Mouse (Mus musculus) right cerebral cortex, postnatal 14 days (tissue): ENCODE measurements around the gene Defa25.
"Not testable (repeated sequence)": the region's sequence is repeated elsewhere in the genome, so short reads cannot be mapped to it uniquely, and the experiment has no call there.

ENCODE experiments used
- DNase-seq: peaks from one replicate; pipeline ENCODE4 v3.0.0; 2022

The Defa25 gene

DNA sequence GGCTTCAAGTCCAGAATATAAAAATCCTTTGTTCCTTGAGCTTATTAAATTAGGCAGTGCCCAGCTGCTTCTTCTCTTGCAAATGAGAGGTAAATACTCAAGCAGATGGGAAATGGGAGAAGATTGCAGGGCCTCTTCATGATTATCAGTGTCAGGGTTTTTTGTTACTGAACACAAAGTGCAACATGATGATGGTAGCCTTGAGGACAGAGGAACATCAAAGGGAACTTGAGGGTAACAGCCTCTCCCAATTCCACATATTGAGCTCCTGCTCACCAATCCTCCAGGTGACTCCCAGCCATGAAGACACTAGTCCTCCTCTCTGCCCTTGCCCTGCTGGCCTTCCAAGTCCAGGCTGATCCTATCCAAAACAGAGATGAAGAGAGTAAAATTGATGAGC lies at the start of gene Defa25:
TSS of gene Defa25 (plus strand) at position 301 of the 400 bp plus-strand sequence.
- not testable (repeated sequence) for DNase-seq

DNA sequence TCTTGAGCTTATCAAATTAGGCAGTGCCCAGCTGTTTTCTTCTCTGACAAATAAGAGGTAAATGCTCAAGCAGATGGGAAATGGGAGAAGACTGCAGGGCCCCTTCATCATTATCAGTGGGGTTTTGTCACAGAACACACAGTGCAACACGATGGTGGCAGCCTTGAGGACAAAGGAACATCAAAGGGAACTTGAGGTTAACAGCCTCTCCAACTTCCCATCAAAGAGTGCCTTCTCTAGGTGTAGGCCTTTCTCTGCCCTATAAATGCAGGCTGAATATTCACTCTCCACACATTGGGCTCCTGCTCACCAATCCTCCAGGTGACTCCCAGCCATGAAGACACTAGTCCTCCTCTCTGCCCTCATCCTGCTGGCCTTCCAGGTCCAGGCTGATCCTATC lies 29.5 kb upstream of the Defa25 start, which contains the start of gene Defa23:
TSS of gene Defa23 (plus strand) at position 301 of the 400 bp plus-strand sequence.
- not testable (repeated sequence) for DNase-seq

DNA sequence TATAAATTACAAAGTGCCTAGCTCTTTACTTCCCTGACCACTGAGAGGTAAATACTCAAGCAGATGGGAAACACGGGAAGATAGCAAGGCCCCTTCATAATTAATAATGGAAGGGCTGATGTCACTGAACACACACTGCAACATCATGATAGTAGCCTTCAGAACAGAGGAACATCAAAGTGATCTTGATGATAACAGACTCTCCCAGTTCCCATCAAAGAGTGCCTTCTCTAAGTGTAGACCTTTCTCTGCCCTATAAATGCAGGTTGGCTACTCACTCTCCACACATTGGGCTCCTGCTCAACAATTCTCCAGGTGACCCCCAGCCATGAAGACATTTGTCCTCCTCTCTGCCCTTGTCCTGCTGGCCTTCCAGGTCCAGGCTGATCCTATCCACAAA lies 19.5 kb upstream of the Defa25 start, which contains the start of gene Defa35:
TSS of gene Defa35 (plus strand) at position 301 of the 400 bp plus-strand sequence.
- DNase-seq: not testable (repeated sequence)

DNA sequence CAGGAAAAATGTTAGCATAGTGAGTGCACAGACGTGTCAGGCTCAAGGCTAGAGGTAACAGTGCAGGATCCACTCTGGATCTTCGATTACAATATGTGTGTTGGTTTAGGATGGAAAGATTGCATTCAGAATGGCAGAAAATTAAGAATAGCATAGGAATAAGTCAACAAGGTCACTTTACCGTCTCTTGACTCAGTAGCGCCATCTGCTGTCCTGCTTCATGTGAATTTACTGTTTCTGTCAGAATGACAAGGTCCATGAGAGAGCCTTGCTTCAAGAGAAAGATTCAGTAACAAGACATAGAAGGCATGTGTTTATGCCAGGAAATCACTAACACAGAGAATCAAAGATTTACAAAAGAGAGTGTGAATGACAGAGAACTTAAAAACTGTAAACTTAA lies 8.9 kb downstream of the Defa25 start:
- no peak for DNase-seq

DNA sequence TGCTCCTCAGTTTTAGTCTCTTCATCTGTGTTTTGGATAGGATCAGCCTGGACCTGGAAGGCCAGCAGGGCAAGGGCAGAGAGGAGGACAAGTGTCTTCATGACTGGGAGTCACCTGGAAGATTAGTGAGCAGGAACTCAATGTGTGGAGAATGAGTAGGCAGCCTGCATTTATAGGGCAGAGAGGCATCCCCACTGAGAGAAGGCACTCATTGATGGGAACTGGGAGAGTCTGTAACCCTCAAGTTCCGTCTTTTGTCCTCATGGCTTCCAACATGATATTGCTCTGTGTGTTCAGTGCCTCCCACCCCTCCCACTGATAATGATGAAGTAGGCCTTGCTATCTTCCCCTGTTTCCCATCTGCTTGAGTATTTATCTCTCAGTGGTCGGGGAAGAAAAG lies 11.7 kb downstream of the Defa25 start, which contains the start of gene Gm14851:
TSS of gene Gm14851 (minus strand) at position 101 of the 400 bp plus-strand sequence.
- not testable (repeated sequence) for DNase-seq

DNA sequence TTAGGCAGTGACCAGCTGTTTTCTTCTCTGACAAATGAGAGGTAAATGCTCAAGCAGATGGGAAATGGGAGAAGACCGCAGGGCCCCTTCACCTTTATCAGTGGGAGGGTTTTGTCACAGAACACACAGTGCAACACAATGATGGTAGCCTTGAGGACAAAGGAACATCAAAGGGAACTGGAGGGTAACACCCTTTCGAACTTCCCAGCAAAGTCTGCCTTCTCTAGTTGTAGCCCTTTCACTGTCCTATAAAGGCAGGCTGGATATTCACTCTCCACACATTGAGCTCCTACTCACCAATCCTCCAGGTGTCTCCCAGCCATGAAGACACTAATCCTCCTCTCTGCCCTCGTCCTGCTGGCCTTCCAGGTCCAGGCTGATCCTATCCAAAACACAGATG lies 50.1 kb downstream of the Defa25 start, which contains the start of gene Defa30:
TSS of gene Defa30 (plus strand) at position 301 of the 400 bp plus-strand sequence.
- not testable (repeated sequence) for DNase-seq
